Mouse (Mus musculus) midbrain, embryonic 13.5 days (tissue): ENCODE measurements around the gene Ppp6r2. TPM values are rescaled to one million over a fixed set of nuclear protein-coding genes. Genes with fewer than 3 reads are reported as not detected.

Experiments
- ATAC-seq: fragments of 200-750 bp; cut with Nextera tagmentation; 2 replicates; pipeline ENCODE4 v1.8.0; 2017; ENCODE audit warnings: mild to moderate bottlenecking, moderate TSS enrichment, moderate library complexity
- H3K27ac ChIP-seq: fragments of 300-500 bp; sonication (generic); 2 replicates; pipeline ENCODE4 v1.5.1; 2015; ENCODE audit warnings: inconsistent platforms, mild to moderate bottlenecking, moderate library complexity
- H3K27me3 ChIP-seq: fragments of 300-500 bp; sonication (generic); 2 replicates; pipeline ENCODE4 v1.6.1; 2015; ENCODE audit warnings: mild to moderate bottlenecking, inconsistent platforms
- H3K36me3 ChIP-seq: fragments of 300-500 bp; sonication (generic); 2 replicates; pipeline ENCODE4 v1.6.1; 2015; ENCODE audit warnings: mild to moderate bottlenecking, inconsistent platforms
- H3K4me1 ChIP-seq: fragments of 300-500 bp; sonication (generic); replicated peaks from 2 replicates; pipeline ENCODE4 v1.6.1; 2015; ENCODE audit warnings: inconsistent platforms
- H3K4me2 ChIP-seq: fragments of 300-500 bp; sonication (generic); replicated peaks from 2 replicates; pipeline ENCODE4 v1.6.1; 2015; ENCODE audit warnings: moderate library complexity, mild to moderate bottlenecking, inconsistent platforms
- H3K4me3 ChIP-seq: fragments of 300-500 bp; sonication (generic); replicated peaks from 2 replicates; pipeline ENCODE4 v1.5.1; 2015; ENCODE audit warnings: mild to moderate bottlenecking, inconsistent platforms
- H3K9ac ChIP-seq: fragments of 300-500 bp; sonication (generic); replicated peaks from 2 replicates; pipeline ENCODE4 v1.6.1; 2015; ENCODE audit warnings: mild to moderate bottlenecking, inconsistent platforms
- H3K9me3 ChIP-seq: fragments of 300-500 bp; sonication (generic); 2 replicates; pipeline ENCODE4 v1.6.1; 2016; ENCODE audit warnings: mild to moderate bottlenecking, inconsistent platforms
- WGBS: fragments of 180-500 bp; shearing (Covaris S2); methylation state at CpG from one replicate; pipeline ENCODE4 v1.1.7; 2015; 5-methylcytosine and 5-hydroxymethylcytosine counted together
- polyA plus RNA-seq: library from polyadenylated mRNA; unstranded; fragments of >200 nt; fragmentation: Nextera tagmentation; extraction: Ambion mirVana; gene quantifications from 2 replicates; pipeline ENCODE4 v1.2.1, GENCODE M21; 2015

Gene Ppp6r2
- polyA plus RNA-seq, 1 experiment from 2014 or later: 86.6 TPM

- Histone ChIP-seq H3K36me3 (0 out of 2 replicates have a peak, but pooled peaks cover under 1% of the 10 kb centered on the region), H3K4me2 (0 out of 2 replicates have a peak overlapping the region, but pooled peaks have one; percentile 98), H3K27ac (no peak overlapping the region), H3K9me3 (no peaks in the 10 kb centered on the region), H3K4me1 (peaks cover 91% of the 10 kb centered on the region), H3K27me3 (no peaks in the 10 kb centered on the region), H3K4me3 (no peak overlapping the region), H3K9ac (0 out of 2 replicates have a peak overlapping the region, but pooled peaks have one; percentile 36)
- no peak for ATAC-seq
- WGBS: 75% methylated on average over 13 of the region's 13 CpGs
These were observed 35.8 kb upstream of the Ppp6r2 start for GRCm38 (mm10) chr15:89175411-89176155.

- H3K4me3 ChIP-seq: 0 out of 2 replicates have a peak overlapping the region, but pooled peaks have one; percentile 6
- no peak for ATAC-seq
- H3K9me3 ChIP-seq: no peaks in the 10 kb centered on the region
- H3K9ac ChIP-seq: peak overlapping the region; percentile 49; the same call in 1 of the 2 replicates
- peak overlapping the region; percentile 62 for H3K27ac ChIP-seq
- 16% methylated on average over 5 of the region's 5 CpGs for WGBS
- H3K4me1 ChIP-seq: peaks cover 92% of the 10 kb centered on the region
- no peaks in the 10 kb centered on the region for H3K36me3 ChIP-seq
- peak overlapping the region; percentile 82 for H3K4me2 ChIP-seq
- no peaks in the 10 kb centered on the region for H3K27me3 ChIP-seq
These were observed 34.2 kb upstream of the Ppp6r2 start for GRCm38 (mm10) chr15:89177121-89177520.

GRCm38 (mm10) chr15:89177576-89178259 lies 33.6 kb upstream of the Ppp6r2 start:
- Histone ChIP-seq H3K4me1 (peaks cover 92% of the 10 kb centered on the region), H3K9me3 (no peaks in the 10 kb centered on the region), H3K4me3 (peak overlapping the region; percentile 87; the same call in 1 of the 2 replicates), H3K9ac (peak overlapping the region; percentile 49; the same call in 1 of the 2 replicates), H3K36me3 (no peaks in the 10 kb centered on the region), H3K4me2 (peak overlapping the region; percentile 82), H3K27me3 (no peaks in the 10 kb centered on the region), H3K27ac (peak overlapping the region; percentile 62)
- no peak for ATAC-seq
- 82% methylated on average over 4 of the region's 4 CpGs for WGBS

- Histone ChIP-seq H3K4me1 (peaks cover 91% of the 10 kb centered on the region), H3K4me3 (peak overlapping the region; percentile 87), H3K9ac (peak overlapping the region; percentile 98), H3K27me3 (no peaks in the 10 kb centered on the region), H3K27ac (peak overlapping the region; percentile 96; the same call in 1 of the 2 replicates), H3K36me3 (no peaks in the 10 kb centered on the region), H3K9me3 (no peaks in the 10 kb centered on the region), H3K4me2 (peak overlapping the region; percentile 82)
- no peak for ATAC-seq
- 61% methylated on average over 7 of the region's 7 CpGs for WGBS
These were observed 33.0 kb upstream of the Ppp6r2 start for GRCm38 (mm10) chr15:89178260-89178860.

- no peak for ATAC-seq
- 2% methylated on average over 16 of the region's 16 CpGs for WGBS
- H3K27ac ChIP-seq: peak overlapping the region; percentile 96
These were observed 32.3 kb upstream of the Ppp6r2 start for GRCm38 (mm10) chr15:89178954-89179629.

DNA sequence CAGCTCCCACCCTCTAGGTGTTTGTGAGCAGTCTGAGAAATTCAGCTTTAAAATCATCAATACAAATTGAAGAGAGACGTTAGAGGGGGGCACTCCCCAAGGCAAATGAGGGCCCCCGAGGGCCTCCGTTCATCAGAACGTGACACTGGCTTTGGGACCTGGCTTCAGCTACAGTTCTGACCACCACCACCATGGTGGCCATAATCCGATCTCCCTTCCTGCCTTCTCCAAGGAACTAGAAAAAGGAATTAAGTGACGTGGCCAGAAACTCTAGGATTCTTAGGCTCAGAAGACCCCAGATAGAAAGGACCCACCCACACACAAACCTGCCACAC lies 31.8 kb upstream of the Ppp6r2 start:
- Histone ChIP-seq H3K9ac (peak overlapping the region; percentile 98), H3K9me3 (no peaks in the 10 kb centered on the region), H3K4me2 (peak overlapping the region; percentile 82), H3K27ac (peak overlapping the region; percentile 96), H3K4me1 (peaks cover 86% of the 10 kb centered on the region), H3K27me3 (no peaks in the 10 kb centered on the region), H3K4me3 (peak overlapping the region; percentile 87), H3K36me3 (peaks cover 3% of the 10 kb centered on the region)
- no peak for ATAC-seq
- WGBS: 2% methylated on average over 6 of the region's 6 CpGs

More at GRCm38 (mm10) chr15:89178954-89179629, 32.3 kb upstream of the Ppp6r2 start:
- peak overlapping the region; percentile 87 for H3K4me3 ChIP-seq
- peaks cover 86% of the 10 kb centered on the region for H3K4me1 ChIP-seq
- no peaks in the 10 kb centered on the region for H3K36me3 ChIP-seq
- peak overlapping the region; percentile 98 for H3K9ac ChIP-seq
- peak overlapping the region; percentile 82 for H3K4me2 ChIP-seq
- H3K9me3 ChIP-seq: no peaks in the 10 kb centered on the region
- no peaks in the 10 kb centered on the region for H3K27me3 ChIP-seq

GRCm38 (mm10) chr15:89180081-89180541 lies 31.2 kb upstream of the Ppp6r2 start:
- H3K27me3 ChIP-seq: no peaks in the 10 kb centered on the region
- H3K4me3 ChIP-seq: peak overlapping the region; percentile 87
- no peak; the same call in 1 of the 2 replicates for ATAC-seq
- under 1% methylated on average over 26 of the region's 26 CpGs for WGBS
- H3K27ac ChIP-seq: peak overlapping the region; percentile 96
- H3K4me1 ChIP-seq: peaks cover 85% of the 10 kb centered on the region
- peak overlapping the region; percentile 98 for H3K9ac ChIP-seq
- peaks cover 8% of the 10 kb centered on the region for H3K36me3 ChIP-seq
- no peaks in the 10 kb centered on the region for H3K9me3 ChIP-seq
- H3K4me2 ChIP-seq: peak overlapping the region; percentile 82

DNA sequence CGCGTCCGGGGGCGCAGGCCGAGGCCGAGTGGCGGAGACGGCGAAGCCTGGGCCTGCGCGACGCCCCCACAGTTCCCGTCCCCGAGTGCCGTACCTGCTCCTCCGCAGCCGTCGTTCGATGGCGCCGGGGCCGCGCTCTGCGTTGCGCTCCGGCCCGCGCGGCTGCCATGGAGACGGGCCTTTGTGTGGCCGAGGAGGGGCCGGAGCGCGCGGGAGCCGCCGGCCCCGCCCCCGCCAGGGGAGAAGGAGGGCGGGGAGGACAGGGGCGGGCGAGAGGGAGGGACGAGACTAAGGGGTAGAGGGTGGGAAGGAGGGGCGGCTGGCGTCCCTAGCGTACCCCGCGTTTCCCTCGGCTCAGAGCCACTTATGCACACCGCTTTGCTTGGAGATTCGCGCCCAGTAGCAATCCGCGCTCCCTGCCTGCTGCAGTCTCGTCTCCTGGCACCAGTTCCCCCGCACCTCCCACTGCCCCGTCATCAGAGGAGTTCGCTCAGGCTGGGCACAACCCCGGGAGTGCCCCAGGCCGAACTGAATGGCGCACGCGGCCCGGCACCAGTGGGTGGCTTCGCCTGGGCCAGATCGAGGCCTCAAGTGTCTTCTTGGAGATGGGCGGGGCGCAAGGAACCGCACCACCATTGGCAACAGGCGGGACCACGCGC lies 30.7 kb upstream of the Ppp6r2 start, which contains the start of gene Plxnb2:
Gene Plxnb2 (minus strand): TSS at position 218 of the 659 bp plus-strand sequence.
- Histone ChIP-seq H3K27me3 (no peaks in the 10 kb centered on the region), H3K4me2 (peak within 1 kb of the TSS; percentile 82), H3K27ac (peak within 1 kb of the TSS; percentile 96), H3K9ac (peak within 1 kb of the TSS; percentile 98), H3K9me3 (no peaks in the 10 kb centered on the region), H3K36me3 (peaks cover 14% of the 10 kb centered on the region), H3K4me3 (peak within 1 kb of the TSS; percentile 87), H3K4me1 (peaks cover 79% of the 10 kb centered on the region)
- peak; percentile 89 for ATAC-seq
- WGBS: under 1% methylated on average over 64 of the region's 72 CpGs

GRCm38 (mm10) chr15:89181561-89182270 lies 29.6 kb upstream of the Ppp6r2 start:
- peak overlapping the region; percentile 82 for H3K4me2 ChIP-seq
- no peak for ATAC-seq
- H3K9ac ChIP-seq: no peak overlapping the region
- no peaks in the 10 kb centered on the region for H3K27me3 ChIP-seq
- peaks cover 69% of the 10 kb centered on the region for H3K4me1 ChIP-seq
- 0 out of 2 replicates have a peak overlapping the region, but pooled peaks have one; percentile 48 for H3K27ac ChIP-seq
- 78% methylated on average over 10 of the region's 10 CpGs for WGBS
- no peaks in the 10 kb centered on the region for H3K9me3 ChIP-seq
- peaks cover 24% of the 10 kb centered on the region for H3K36me3 ChIP-seq
- peak overlapping the region; percentile 87; the same call in 1 of the 2 replicates for H3K4me3 ChIP-seq

- no peak overlapping the region; the same call in 1 of the 2 replicates for H3K9ac ChIP-seq
- no peak overlapping the region for H3K4me3 ChIP-seq
- no peak overlapping the region for H3K4me2 ChIP-seq
- peaks cover 62% of the 10 kb centered on the region for H3K4me1 ChIP-seq
- peak overlapping the region; percentile 48; the same call in 1 of the 2 replicates for H3K27ac ChIP-seq
- H3K27me3 ChIP-seq: no peaks in the 10 kb centered on the region
- no peak for ATAC-seq
- WGBS: 41% methylated on average over 6 of the region's 6 CpGs
- peaks cover 30% of the 10 kb centered on the region for H3K36me3 ChIP-seq
- H3K9me3 ChIP-seq: no peaks in the 10 kb centered on the region
These were observed 29.0 kb upstream of the Ppp6r2 start for GRCm38 (mm10) chr15:89182328-89182741.
